Mouse (Mus musculus) lung, postnatal 0 days (tissue): ENCODE measurements around the gene Myo18b.

Experiments
- CTCF ChIP-seq: IDR thresholded peaks from 2 replicates; pipeline ENCODE4 v1.5.1; 2016; ENCODE audit warnings: antibody characterized with exemption, mild to moderate bottlenecking
- EP300 ChIP-seq: IDR thresholded peaks from 2 replicates; pipeline ENCODE4 v1.6.1; 2016; ENCODE audit warnings: antibody characterized with exemption, mild to moderate bottlenecking, control low read depth

DNA sequence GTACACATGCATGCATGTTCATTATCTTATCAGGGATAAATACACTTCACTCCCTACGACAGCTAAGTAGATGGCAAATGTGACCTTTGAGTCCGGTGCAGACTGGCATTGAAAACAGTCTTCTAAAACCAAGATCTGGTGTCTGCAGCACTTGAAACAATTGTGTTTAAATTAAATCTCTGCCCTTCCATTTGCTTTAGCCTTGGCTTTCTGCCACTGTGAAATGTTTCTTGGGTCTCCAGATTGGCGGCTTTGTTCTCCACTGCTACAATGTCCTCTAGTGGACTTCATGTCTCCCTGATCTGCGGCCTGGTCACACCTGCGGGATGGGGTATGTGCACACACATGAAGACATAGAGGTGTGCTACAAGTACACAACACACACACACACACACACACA lies 221.4 kb downstream of the Myo18b start:
- no peak for TF ChIP-seq CTCF
- no peak for TF ChIP-seq EP300
